11 mouse cellular contexts compared by ENCODE assay signal in the genomic region with DNA sequence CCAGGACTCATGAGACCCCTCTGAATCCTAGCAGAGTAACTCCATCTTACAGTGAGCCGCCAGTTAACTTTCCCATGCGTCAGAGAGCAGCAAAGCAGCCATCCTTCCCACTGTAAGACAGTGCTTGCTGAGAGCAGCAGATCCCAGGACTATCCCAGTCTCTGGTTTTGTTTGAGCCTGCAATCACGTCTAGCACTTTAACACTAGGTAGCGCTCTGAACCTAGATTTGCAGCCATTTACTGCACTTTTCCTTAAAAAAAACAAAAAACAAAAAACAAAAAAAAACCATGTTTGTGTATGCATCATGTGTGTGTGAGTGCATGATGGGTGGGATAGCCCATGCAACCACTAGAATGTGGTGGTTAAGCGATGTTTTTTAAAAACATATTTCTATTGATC. TPM values are rescaled to one million over a fixed set of nuclear protein-coding genes. Genes with fewer than 3 reads are reported as not detected.
DNase-seq lines count a peak whose midpoint lies in the region; ATAC-seq and TF ChIP-seq lines count a peak whose summit lies in the region.
"Had no signal": no experiment of that assay in that cellular context is flagged by ENCODE, and none has a peak within 500 bp of the region (broad histone marks: within the 10 kb centered on the region; RNA-seq: fewer than 3 reads in every experiment).

No protein-coding gene starts in this region.

- H3K4me3 ChIP-seq in heart, adult 2 months, result no peak overlapping the region
- no peak overlapping the region for H3K4me3 ChIP-seq in heart, embryonic 11.5 days (ENCODE audit: low read depth, low read length)
- H3K4me3 ChIP-seq in limb, embryonic 13.5 days, result no peak overlapping the region
- no peak overlapping the region for H3K4me3 ChIP-seq in limb, embryonic 10.5 days
- H3K4me3 ChIP-seq in CH12.LX (replicated peaks in 1 of 3; ENCODE audit: low read depth in 2 of 3, low read length in 2 of 3, poor library complexity in 1 of 3), result no peak overlapping the region
- H3K4me3 ChIP-seq: embryonic facial prominence, embryonic 13.5 days; liver, embryonic 13.5 days; midbrain, embryonic 15.5 days had no signal

- no peak for TF ChIP-seq POLR2A in heart, adult 2 months (IDR thresholded peaks at IDR 0.05; ENCODE audit: insufficient read depth, low read depth, low read length)
- no peak for TF ChIP-seq POLR2A in CH12.LX (IDR thresholded peaks at IDR 0.05; ENCODE audit: low read depth, low read length)
- no peak for TF ChIP-seq POLR2A in brain, embryonic 14.5 days (IDR thresholded peaks at IDR 0.05; ENCODE audit: borderline replicate concordance, extremely low read depth, insufficient read depth, insufficient read length, poor library complexity, severe bottlenecking)

- dilution Hi-C loops in CH12.LX (cut with MboI; ENCODE audit: extremely low pct_ligation_motif_present, extremely low pct_unique_long_range_greater_than_20kb, low sequenced_read_pairs), result no loop called here

- WGBS in heart, adult 2 months, result 49% methylated on average over 5 of the region's 5 CpGs
- WGBS in heart, embryonic 11.5 days (ENCODE audit: insufficient replicate concordance), result 38% methylated on average over 5 of the region's 5 CpGs
- 37% methylated on average over 5 of the region's 5 CpGs for WGBS in limb, embryonic 13.5 days
- 35% methylated on average over 5 of the region's 5 CpGs for WGBS in limb, embryonic 10.5 days

- H3K27me3 ChIP-seq in heart, adult 2 months (ENCODE audit: control insufficient read depth, insufficient read depth, low read length), result no peaks in the 10 kb centered on the region
- H3K27me3 ChIP-seq in heart, embryonic 11.5 days (ENCODE audit: control insufficient read depth, insufficient read depth, low read length), result no peaks in the 10 kb centered on the region
- H3K27me3 ChIP-seq in limb, embryonic 13.5 days, result no peaks in the 10 kb centered on the region
- no peaks in the 10 kb centered on the region for H3K27me3 ChIP-seq in limb, embryonic 10.5 days (ENCODE audit: low read depth, poor library complexity, severe bottlenecking)
- H3K27me3 ChIP-seq in CH12.LX (replicated peaks), result no peaks in the 10 kb centered on the region
- H3K27me3 ChIP-seq: embryonic facial prominence, embryonic 13.5 days; liver, embryonic 13.5 days; midbrain, embryonic 15.5 days had no signal

- peak; percentile 81 for TF ChIP-seq RAD21 in CH12.LX (IDR thresholded peaks at IDR 0.05; ENCODE audit: low read depth, low read length)

- H3K4me1 ChIP-seq in heart, adult 2 months (ENCODE audit: control insufficient read depth, insufficient read depth, low read length), result peaks cover 7% of the 10 kb centered on the region
- peaks cover 12% of the 10 kb centered on the region for H3K4me1 ChIP-seq in heart, embryonic 11.5 days (ENCODE audit: control insufficient read depth, insufficient read depth, low read length)
- H3K4me1 ChIP-seq in limb, embryonic 13.5 days, result peaks cover 9% of the 10 kb centered on the region
- peaks cover 10% of the 10 kb centered on the region for H3K4me1 ChIP-seq in limb, embryonic 10.5 days
- H3K4me1 ChIP-seq in CH12.LX (ENCODE audit: control insufficient read depth in 1 of 2, insufficient read depth in 2 of 2), result peaks cover 2 to 17% of the 10 kb centered on the region in 2 experiments; a peak in 3 of 4 replicates

- intact Hi-C loops in heart, adult 2 months (cut with DNase I), result no loop called here

- no peak for TF ChIP-seq EP300 in heart, adult 2 months (IDR thresholded peaks at IDR 0.05; ENCODE audit: insufficient read depth, low read depth, low read length)
- no peak for TF ChIP-seq EP300 in CH12.LX (IDR thresholded peaks at IDR 0.05; ENCODE audit: low read length)

- DNase-seq in heart, adult 2 months, result no peak
- DNase-seq in limb, embryonic 10.5 days (ENCODE audit: low spot score), result no peak
- DNase-seq in CH12.LX (ENCODE audit: extremely low read depth), result no peak
- DNase-seq in brain, embryonic 14.5 days (ENCODE audit: low read depth), result peak; percentile 51
- no peak for DNase-seq in ovary, postnatal 10 days (ENCODE audit: low spot score)
- DNase-seq: liver, embryonic 13.5 days had no signal

- no peak for ATAC-seq in heart, embryonic 11.5 days (replicated peaks; ENCODE audit: insufficient number of reproducible peaks, low FRiP score, low TSS enrichment)
- no peak for ATAC-seq in limb, embryonic 13.5 days (ENCODE audit: low FRiP score, low read depth)
- no peak for ATAC-seq in cerebellum, adult (ENCODE audit: insufficient number of reproducible peaks, low FRiP score, low TSS enrichment)
- ATAC-seq: midbrain, embryonic 15.5 days had no signal

- peak; percentile 49 for TF ChIP-seq CTCF in heart, adult 2 months (IDR thresholded peaks at IDR 0.05)
- TF ChIP-seq CTCF in CH12.LX (conservative IDR thresholded peaks at IDR 0.05 in 1 of 2, IDR thresholded peaks at IDR 0.05 in 1 of 2; ENCODE audit: low read depth in 2 of 2, low read length in 2 of 2), result peak in 1 of 2 experiments; percentile 77; a peak in 2 of 4 replicates
- TF ChIP-seq CTCF in brain, embryonic 14.5 days (IDR thresholded peaks at IDR 0.05; ENCODE audit: borderline replicate concordance, extremely low read depth, insufficient read depth, insufficient read length), result no peak

- H3K4me2 ChIP-seq in heart, embryonic 11.5 days, result no peak overlapping the region
- H3K4me2 ChIP-seq in limb, embryonic 13.5 days (replicated peaks), result no peak overlapping the region
- no peak overlapping the region for H3K4me2 ChIP-seq in CH12.LX (ENCODE audit: insufficient read depth, low read depth, poor library complexity, severe bottlenecking)
- H3K4me2 ChIP-seq: embryonic facial prominence, embryonic 13.5 days; liver, embryonic 13.5 days; midbrain, embryonic 15.5 days had no signal

- H3K27ac ChIP-seq in heart, adult 2 months, result no peak overlapping the region
- no peak overlapping the region for H3K27ac ChIP-seq in heart, embryonic 11.5 days (ENCODE audit: low read depth, low read length)
- H3K27ac ChIP-seq in limb, embryonic 13.5 days, result no peak overlapping the region
- no peak overlapping the region for H3K27ac ChIP-seq in limb, embryonic 10.5 days
- H3K27ac ChIP-seq in CH12.LX (ENCODE audit: insufficient read depth, low read depth), result no peak overlapping the region
- H3K27ac ChIP-seq: embryonic facial prominence, embryonic 13.5 days; liver, embryonic 13.5 days; midbrain, embryonic 15.5 days had no signal

- in situ Hi-C loops in CH12.LX (cut with MboI; ENCODE audit: low pct_ligation_motif_present, low pct_unique_long_range_greater_than_20kb, low sequenced_read_pairs), result loop anchor here (5.0 kb wide), 1 partner anchor 42 kb away; no protein-coding TSS in a partner anchor

- H3K9ac ChIP-seq in heart, adult 2 months (ENCODE audit: low read depth, low read length), result no peak overlapping the region
- no peak overlapping the region for H3K9ac ChIP-seq in heart, embryonic 11.5 days (ENCODE audit: low read depth, low read length)
- peak overlapping the region; percentile 2; the same call in 1 of the 2 replicates for H3K9ac ChIP-seq in limb, embryonic 13.5 days
- H3K9ac ChIP-seq in CH12.LX (ENCODE audit: insufficient read depth, low read depth), result no peak overlapping the region
- H3K9ac ChIP-seq: embryonic facial prominence, embryonic 13.5 days; liver, embryonic 13.5 days; midbrain, embryonic 15.5 days had no signal

- no peaks in the 10 kb centered on the region for H3K9me3 ChIP-seq in heart, embryonic 11.5 days (replicated peaks; ENCODE audit: control insufficient read depth, low read length)
- no peaks in the 10 kb centered on the region for H3K9me3 ChIP-seq in limb, embryonic 13.5 days
- no peaks in the 10 kb centered on the region for H3K9me3 ChIP-seq in limb, embryonic 10.5 days (replicated peaks)
- H3K9me3 ChIP-seq in CH12.LX (replicated peaks; ENCODE audit: low read length), result no peaks in the 10 kb centered on the region
- H3K9me3 ChIP-seq: embryonic facial prominence, embryonic 13.5 days; liver, embryonic 13.5 days; midbrain, embryonic 15.5 days had no signal

- H3K36me3 ChIP-seq in heart, adult 2 months (ENCODE audit: control insufficient read depth, insufficient read depth, low read length), result no peaks in the 10 kb centered on the region
- H3K36me3 ChIP-seq in heart, embryonic 11.5 days (ENCODE audit: control insufficient read depth, insufficient read depth, low read length), result no peaks in the 10 kb centered on the region
- no peaks in the 10 kb centered on the region for H3K36me3 ChIP-seq in limb, embryonic 13.5 days
- no peaks in the 10 kb centered on the region for H3K36me3 ChIP-seq in limb, embryonic 10.5 days
- no peaks in the 10 kb centered on the region for H3K36me3 ChIP-seq in CH12.LX (replicated peaks in 1 of 2; ENCODE audit: control insufficient read depth in 1 of 2, insufficient read depth in 1 of 2, low read length in 1 of 2)
- H3K36me3 ChIP-seq: embryonic facial prominence, embryonic 13.5 days; liver, embryonic 13.5 days; midbrain, embryonic 15.5 days had no signal

- H3K79me2 ChIP-seq in heart, adult 2 months (replicated peaks; ENCODE audit: control insufficient read depth, insufficient read depth, low read length), result no peaks in the 10 kb centered on the region
- peaks cover under 1% of the 10 kb centered on the region; the same call in 1 of the 2 replicates for H3K79me2 ChIP-seq in CH12.LX (replicated peaks; ENCODE audit: control insufficient read depth, extremely low read depth, insufficient read depth, poor library complexity, severe bottlenecking)

RNA-seq across cellular contexts. Expression of gene Tmem216, which starts 4.1 kb away (rescaled TPM):
- 1 to 10 TPM; 5.5 to 5.8 TPM for total RNA-seq in heart, adult 2 months (2021)
- polyA plus RNA-seq in heart, adult 2 months (2012; rRNA removed), result 13.0 and 19.2 TPM in 2 replicates
- polyA plus RNA-seq in heart, embryonic 11.5 days (2014; fragmentation: Nextera tagmentation; extraction: Ambion mirVana), result 22.9 and 24.4 TPM in 2 replicates
- polyA plus RNA-seq in limb, embryonic 13.5 days (2015; fragmentation: Nextera tagmentation; extraction: Ambion mirVana), result 57.2 and 62.8 TPM in 2 replicates
- polyA plus RNA-seq in limb, embryonic 10.5 days (2016; fragmentation: Nextera tagmentation; extraction: Ambion mirVana), result 60.0 and 62.2 TPM in 2 replicates
- 24.0 and 28.1 TPM in 2 replicates for total RNA-seq in CH12.LX (2012; rRNA removed)
- 25.7 and 31.8 TPM in 2 replicates for total RNA-seq in CH12.LX (2014; rRNA removed)
- 19.9 and 23.7 TPM in 2 replicates for polyA plus RNA-seq in CH12.LX (2012; ENCODE audit: insufficient read length, low read depth)
- 40.9 and 74.9 TPM in 2 replicates for polyA plus RNA-seq in brain, embryonic 14.5 days (2012; rRNA removed)

RNA-seq across cellular contexts. Expression of gene Cyb561a3, which starts 16.9 kb away (rescaled TPM):
- 10 to 100 TPM; 11.3 TPM for total RNA-seq in heart, adult 2 months (2021)
- 24.3 and 32.2 TPM in 2 replicates for polyA plus RNA-seq in heart, adult 2 months (2012; rRNA removed)
- 12.8 and 14.3 TPM in 2 replicates for polyA plus RNA-seq in heart, embryonic 11.5 days (2014; fragmentation: Nextera tagmentation; extraction: Ambion mirVana)
- polyA plus RNA-seq in limb, embryonic 13.5 days (2015; fragmentation: Nextera tagmentation; extraction: Ambion mirVana), result 15.9 and 19.3 TPM in 2 replicates
- 14.0 and 16.3 TPM in 2 replicates for polyA plus RNA-seq in limb, embryonic 10.5 days (2016; fragmentation: Nextera tagmentation; extraction: Ambion mirVana)
- total RNA-seq in CH12.LX (2012; rRNA removed), result 137 and 161 TPM in 2 replicates
- 180 and 211 TPM in 2 replicates for total RNA-seq in CH12.LX (2014; rRNA removed)
- polyA plus RNA-seq in CH12.LX (2012; ENCODE audit: insufficient read length, low read depth), result 301 and 327 TPM in 2 replicates
- polyA plus RNA-seq in brain, embryonic 14.5 days (2012; rRNA removed), result 21.2 and 27.5 TPM in 2 replicates

RNA-seq across cellular contexts. Expression of gene Tmem138, which starts 17.1 kb away (rescaled TPM):
- total RNA-seq in heart, adult 2 months (2021), result 1 to 10 TPM; 1.9 to 2.7 TPM
- 6.2 and 6.7 TPM in 2 replicates for polyA plus RNA-seq in heart, adult 2 months (2012; rRNA removed)
- polyA plus RNA-seq in heart, embryonic 11.5 days (2014; fragmentation: Nextera tagmentation; extraction: Ambion mirVana), result 31.7 and 32.0 TPM in 2 replicates
- 39.4 and 39.7 TPM in 2 replicates for polyA plus RNA-seq in limb, embryonic 13.5 days (2015; fragmentation: Nextera tagmentation; extraction: Ambion mirVana)
- polyA plus RNA-seq in limb, embryonic 10.5 days (2016; fragmentation: Nextera tagmentation; extraction: Ambion mirVana), result 52.2 and 55.5 TPM in 2 replicates
- total RNA-seq in CH12.LX (2012; rRNA removed), result 14.7 and 15.9 TPM in 2 replicates
- total RNA-seq in CH12.LX (2014; rRNA removed), result 14.0 and 14.1 TPM in 2 replicates
- 25.8 and 30.9 TPM in 2 replicates for polyA plus RNA-seq in CH12.LX (2012; ENCODE audit: insufficient read length, low read depth)
- polyA plus RNA-seq in brain, embryonic 14.5 days (2012; rRNA removed), result 31.0 and 39.4 TPM in 2 replicates

RNA-seq across cellular contexts. Expression of gene Sdhaf2, which starts 34.2 kb away (rescaled TPM):
- total RNA-seq in heart, adult 2 months (2021), result 10 to 100 TPM; 65.5 to 77.9 TPM
- polyA plus RNA-seq in heart, adult 2 months (2012; rRNA removed), result 45.7 and 74.6 TPM in 2 replicates
- 51.7 and 62.6 TPM in 2 replicates for polyA plus RNA-seq in heart, embryonic 11.5 days (2014; fragmentation: Nextera tagmentation; extraction: Ambion mirVana)
- polyA plus RNA-seq in limb, embryonic 13.5 days (2015; fragmentation: Nextera tagmentation; extraction: Ambion mirVana), result 60.4 and 66.2 TPM in 2 replicates
- polyA plus RNA-seq in limb, embryonic 10.5 days (2016; fragmentation: Nextera tagmentation; extraction: Ambion mirVana), result 64.7 and 70.2 TPM in 2 replicates
- total RNA-seq in CH12.LX (2012; rRNA removed), result 31.7 and 35.7 TPM in 2 replicates
- 85.6 and 96.0 TPM in 2 replicates for total RNA-seq in CH12.LX (2014; rRNA removed)
- polyA plus RNA-seq in CH12.LX (2012; ENCODE audit: insufficient read length, low read depth), result 54.6 and 57.3 TPM in 2 replicates
- 45.3 and 49.9 TPM in 2 replicates for polyA plus RNA-seq in brain, embryonic 14.5 days (2012; rRNA removed)

RNA-seq across cellular contexts. Expression of gene Cpsf7, which starts 35.0 kb away (rescaled TPM):
- total RNA-seq in heart, adult 2 months (2021), result 10 to 100 TPM; 23.8 to 25.2 TPM
- polyA plus RNA-seq in heart, adult 2 months (2012; rRNA removed), result 20.6 and 37.7 TPM in 2 replicates
- 39.3 and 41.2 TPM in 2 replicates for polyA plus RNA-seq in heart, embryonic 11.5 days (2014; fragmentation: Nextera tagmentation; extraction: Ambion mirVana)
- polyA plus RNA-seq in limb, embryonic 13.5 days (2015; fragmentation: Nextera tagmentation; extraction: Ambion mirVana), result 48.5 and 51.4 TPM in 2 replicates
- 53.7 and 58.2 TPM in 2 replicates for polyA plus RNA-seq in limb, embryonic 10.5 days (2016; fragmentation: Nextera tagmentation; extraction: Ambion mirVana)
- total RNA-seq in CH12.LX (2012; rRNA removed) (25.6 and 29.3 TPM in 2 replicates), CH12.LX (2014; rRNA removed) (28.8 and 30.8 TPM in 2 replicates)
- polyA plus RNA-seq in CH12.LX (2012; ENCODE audit: insufficient read length, low read depth), result 47.8 and 48.8 TPM in 2 replicates
- 116 and 131 TPM in 2 replicates for polyA plus RNA-seq in brain, embryonic 14.5 days (2012; rRNA removed)
